Mouse (Mus musculus): Measurements from ENCODE around the gene Nup205. TPM values are rescaled to one million over a fixed set of nuclear protein-coding genes. Genes with fewer than 3 reads are reported as not detected.

Nup205 gene
- total RNA-seq, 2 experiments from 2014 or later, result 23.6 to 27.1 TPM

- DNase-seq (ENCODE audit: extremely low spot score in 1 of 2, low spot score in 1 of 2), result no peak
Observed at GRCm38 (mm10) chr6:35277903-35278587, 100.8 kb downstream of the Nup205 start.

GRCm38 (mm10) chr6:35279306-35279705 is 102.1 kb downstream of the Nup205 start:
- DNase-seq (ENCODE audit: extremely low spot score in 1 of 2, low spot score in 1 of 2), result no peak

- DNase-seq (ENCODE audit: extremely low spot score in 1 of 2, low spot score in 1 of 2), result peak; percentile 18 to 30
Observed at GRCm38 (mm10) chr6:35288114-35288761, 111.0 kb downstream of the Nup205 start.

GRCm38 (mm10) chr6:35288920-35289319 is 111.7 kb downstream of the Nup205 start:
- no peak for DNase-seq (ENCODE audit: extremely low spot score in 1 of 2, low spot score in 1 of 2)

- DNase-seq (ENCODE audit: extremely low spot score in 1 of 2, low spot score in 1 of 2), result no peak
Observed at GRCm38 (mm10) chr6:35289676-35290075, 112.5 kb downstream of the Nup205 start.

- DNase-seq (ENCODE audit: extremely low spot score in 1 of 2, low spot score in 1 of 2), result no peak
Observed at GRCm38 (mm10) chr6:35294964-35295363, 117.7 kb downstream of the Nup205 start.

GRCm38 (mm10) chr6:35297001-35297400 is 119.8 kb downstream of the Nup205 start:
- DNase-seq (ENCODE audit: extremely low spot score in 1 of 2, low spot score in 1 of 2), result peak in 1 of 2 experiments; percentile 11

Other genes starting within 250 kb of the Nup205 start
- gene Slc23a4, start 189.0 kb upstream of the Nup205 start, total RNA-seq (2021), result 1 to 10 TPM in 1 of 2 experiments, under 1 TPM in 1; 0.80 to 1.0 TPM
- 10 to 100 TPM; 46.1 to 50.2 TPM for gene Cnot4, start 43.7 kb upstream of the Nup205 start, total RNA-seq (2021)
- gene Slc13a4, start 130.7 kb downstream of the Nup205 start, total RNA-seq (2021), result 1 to 10 TPM; 2.7 to 3.1 TPM
- under 1 TPM; 0.68 to 0.98 TPM for gene Fam180a, start 148.7 kb downstream of the Nup205 start, total RNA-seq (2021)